Mouse (Mus musculus): ENCODE results near the gene Tiam2.

DNA sequence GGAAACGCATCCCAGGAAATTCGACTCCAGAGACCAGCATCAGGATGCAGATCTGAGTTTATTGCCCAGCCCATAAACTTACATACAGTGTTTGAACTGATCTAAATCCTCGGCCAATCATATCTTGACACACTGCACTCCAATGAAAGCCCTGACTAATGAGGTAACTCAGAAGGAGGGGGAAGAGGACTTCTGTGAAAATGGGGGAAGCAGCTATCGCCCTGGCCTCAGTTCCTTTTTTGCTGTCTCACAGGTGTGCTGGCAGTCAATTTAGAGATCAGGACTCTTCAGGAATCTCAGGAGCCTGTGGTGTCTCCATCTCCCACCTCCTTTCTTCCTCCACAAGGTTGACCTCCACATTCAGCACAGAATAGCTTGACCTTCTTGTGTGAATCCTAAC is 61.4 kb downstream of the Tiam2 start:
- TF ChIP-seq CTCF (IDR thresholded peaks at IDR 0.05; ENCODE audit: control insufficient read depth, insufficient read depth, low read length): no peak
- TF ChIP-seq POLR2A (IDR thresholded peaks at IDR 0.05; ENCODE audit: borderline replicate concordance, control insufficient read depth, low read depth, low read length): no peak

All from bone marrow, adult 2 months (tissue).